Mouse (Mus musculus): ENCODE results near the gene Cic.

- TF ChIP-seq POLR2A (IDR thresholded peaks at IDR 0.05; ENCODE audit: insufficient read depth, low read length) (no peak), EP300 (IDR thresholded peaks at IDR 0.05; ENCODE audit: insufficient read depth, low read depth, low read length) (no peak)
Observed at GRCm38 (mm10) chr7:25243361-25243760, 24.1 kb upstream of the Cic start.
